Mouse (Mus musculus) testis, adult 2 months (tissue): ENCODE results near the gene Hcst.

Experiments used
- CTCF ChIP-seq: fragments of 200-500 bp; IDR thresholded peaks from 2 replicates; pipeline ENCODE4 v1.5.1; 2012; ENCODE audit warnings: low read depth, mild to moderate bottlenecking, inconsistent platforms, low read length, moderate library complexity; ENCODE audit not compliant: control insufficient read depth, insufficient read depth, insufficient replicate concordance
- POLR2A ChIP-seq: fragments of 200-500 bp; IDR thresholded peaks from 2 replicates; pipeline ENCODE4 v1.6.1; 2012; ENCODE audit warnings: low read depth, mild to moderate bottlenecking, inconsistent platforms, low read length, moderate library complexity; ENCODE audit not compliant: control insufficient read depth

DNA sequence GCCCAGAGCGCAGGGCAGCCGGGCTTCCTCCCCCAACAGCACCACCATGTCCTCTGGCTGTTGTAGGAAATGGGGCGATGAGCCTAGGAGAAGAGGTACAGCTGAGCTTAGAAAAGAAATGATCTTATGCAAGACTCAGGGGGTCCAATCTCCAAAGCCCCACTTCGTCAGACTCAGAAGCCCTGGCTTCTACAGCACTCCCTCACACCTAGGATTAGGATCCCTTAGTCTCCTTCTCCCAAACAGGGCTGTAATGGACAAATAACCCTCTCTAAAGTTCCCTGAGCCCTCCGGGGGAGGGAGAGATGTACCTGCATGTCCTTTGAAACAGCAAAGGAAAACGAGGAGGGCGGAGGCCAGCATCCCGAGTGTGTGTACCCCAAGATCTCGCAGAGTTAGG, 36.8 kb upstream of the Hcst start:
- no peak for TF ChIP-seq POLR2A
- TF ChIP-seq CTCF, result no peak
